Mouse (Mus musculus): ENCODE measurements around the gene Adamtsl1. TPM values are rescaled to one million over a fixed set of nuclear protein-coding genes. Genes with fewer than 3 reads are reported as not detected.

The Adamtsl1 gene
- polyA plus RNA-seq, 1 experiment, result 5.2 TPM

DNA sequence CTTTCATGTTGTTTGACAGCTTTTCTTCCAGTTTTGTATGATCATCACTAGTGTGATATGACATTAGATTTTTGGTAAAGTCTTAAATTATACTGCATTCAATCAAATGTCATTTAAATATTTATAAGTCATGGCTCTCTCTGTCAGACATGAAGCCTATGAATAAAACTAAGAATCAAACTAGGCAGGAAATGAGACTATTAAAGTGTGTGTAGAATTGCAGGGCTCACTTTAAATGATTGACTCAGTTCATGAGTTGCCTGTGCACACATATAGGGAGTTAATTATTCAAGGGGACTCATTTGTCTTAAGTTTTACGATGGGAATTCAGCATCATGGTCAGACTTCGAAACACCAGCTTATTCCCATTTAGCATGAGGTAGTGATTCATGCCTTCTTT is 71.5 kb downstream of the Adamtsl1 start:
- TF ChIP-seq CTCF (conservative IDR thresholded peaks at IDR 0.05; ENCODE audit: insufficient read depth, insufficient read length, low read depth, low read length), result no peak
- no peak for TF ChIP-seq POLR2A (IDR thresholded peaks at IDR 0.05; ENCODE audit: low read depth, low read length)
- Histone ChIP-seq H3K27me3 (replicated peaks; ENCODE audit: control insufficient read depth, insufficient read depth, low read length) (no peaks in the 10 kb centered on the region), H3K36me3 (ENCODE audit: control insufficient read depth, insufficient read depth, low read length) (no peaks in the 10 kb centered on the region), H3K4me3 (ENCODE audit: insufficient read depth, low read depth, low read length) (no peak overlapping the region), H3K27ac (ENCODE audit: insufficient read depth, low read depth, low read length) (no peak overlapping the region), H3K4me1 (ENCODE audit: control insufficient read depth, insufficient read depth, low read length) (no peaks in the 10 kb centered on the region)
- DNase-seq, result no peak
- 48% methylated on average over 2 of the region's 2 CpGs for WGBS

DNA sequence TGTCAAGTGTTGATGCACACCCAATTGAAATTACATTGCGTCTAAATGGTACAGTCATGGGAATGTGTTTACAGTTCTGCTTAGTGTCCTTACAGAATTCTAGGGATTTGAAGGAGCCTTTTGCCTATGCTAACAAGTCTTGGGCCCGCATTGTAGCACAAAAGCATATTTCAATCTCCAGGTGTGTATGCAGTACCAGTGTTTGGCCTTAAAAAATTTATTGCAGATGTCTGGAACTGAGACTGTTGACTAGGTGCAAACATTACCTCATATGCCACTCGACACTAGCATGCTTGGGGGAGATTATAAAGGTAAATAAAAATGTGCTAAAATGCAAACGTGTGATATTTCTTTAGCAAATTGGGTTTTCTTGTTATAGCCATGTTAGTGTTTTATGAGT is 75.0 kb downstream of the Adamtsl1 start:
- Histone ChIP-seq H3K4me1 (ENCODE audit: control insufficient read depth, insufficient read depth, low read length) (no peaks in the 10 kb centered on the region), H3K4me3 (ENCODE audit: insufficient read depth, low read depth, low read length) (no peak overlapping the region), H3K36me3 (ENCODE audit: control insufficient read depth, insufficient read depth, low read length) (no peaks in the 10 kb centered on the region), H3K27ac (ENCODE audit: insufficient read depth, low read depth, low read length) (no peak overlapping the region), H3K27me3 (replicated peaks; ENCODE audit: control insufficient read depth, insufficient read depth, low read length) (no peaks in the 10 kb centered on the region)
- WGBS, result 81% methylated on average over 4 of the region's 4 CpGs
- TF ChIP-seq POLR2A (IDR thresholded peaks at IDR 0.05; ENCODE audit: low read depth, low read length), result no peak
- no peak for TF ChIP-seq CTCF (conservative IDR thresholded peaks at IDR 0.05; ENCODE audit: insufficient read depth, insufficient read length, low read depth, low read length)
- no peak for DNase-seq

DNA sequence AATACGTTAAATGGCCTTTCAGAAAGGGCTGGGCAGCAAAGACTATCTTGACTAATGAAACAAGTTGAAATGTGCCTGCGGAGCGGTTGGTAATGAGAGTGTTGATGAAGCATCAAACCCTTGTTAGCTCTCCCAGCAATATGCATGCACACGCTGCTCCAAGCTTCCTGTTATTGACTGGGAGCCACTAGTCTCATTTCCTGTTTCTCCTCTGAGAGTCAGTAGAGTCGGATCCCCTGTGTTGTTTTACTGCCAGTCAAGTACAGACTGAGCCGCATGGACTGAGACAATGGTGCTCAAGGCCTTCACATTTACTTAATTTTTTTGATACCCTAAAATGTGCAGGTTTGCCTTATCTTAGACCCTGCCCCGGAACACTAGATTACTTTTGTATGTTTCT is 77.1 kb downstream of the Adamtsl1 start:
- no peak for TF ChIP-seq POLR2A (IDR thresholded peaks at IDR 0.05; ENCODE audit: low read depth, low read length)
- no peak for TF ChIP-seq CTCF (conservative IDR thresholded peaks at IDR 0.05; ENCODE audit: insufficient read depth, insufficient read length, low read depth, low read length)
- no peak for DNase-seq

DNA sequence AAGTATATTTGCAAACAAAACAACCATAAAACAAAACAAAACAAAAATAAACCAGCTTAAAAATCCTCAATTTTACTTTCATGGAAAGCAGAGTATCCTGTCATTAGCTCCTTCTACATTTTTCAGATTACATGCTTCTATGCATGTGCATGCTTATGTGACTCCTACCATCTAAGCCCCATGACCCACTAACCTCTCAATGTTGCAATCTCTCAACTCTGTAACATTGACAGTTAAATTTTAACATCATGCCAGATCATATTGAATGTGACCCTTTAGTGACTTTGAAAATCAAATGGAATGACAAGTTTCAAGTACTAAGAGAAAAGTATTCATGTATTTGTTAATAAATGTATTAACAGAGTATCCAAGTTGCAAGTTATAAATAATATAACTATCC is 80.2 kb downstream of the Adamtsl1 start:
- Histone ChIP-seq H3K27me3 (replicated peaks; ENCODE audit: control insufficient read depth, insufficient read depth, low read length) (no peaks in the 10 kb centered on the region), H3K4me1 (ENCODE audit: control insufficient read depth, insufficient read depth, low read length) (no peaks in the 10 kb centered on the region), H3K27ac (ENCODE audit: insufficient read depth, low read depth, low read length) (no peak overlapping the region), H3K36me3 (ENCODE audit: control insufficient read depth, insufficient read depth, low read length) (no peaks in the 10 kb centered on the region), H3K4me3 (ENCODE audit: insufficient read depth, low read depth, low read length) (no peak overlapping the region)
- DNase-seq, result no peak
- TF ChIP-seq CTCF (conservative IDR thresholded peaks at IDR 0.05; ENCODE audit: insufficient read depth, insufficient read length, low read depth, low read length), result no peak

More for the DNA sequence above, 77.1 kb downstream of the Adamtsl1 start:
- Histone ChIP-seq H3K27me3 (replicated peaks; ENCODE audit: control insufficient read depth, insufficient read depth, low read length) (no peaks in the 10 kb centered on the region), H3K4me1 (ENCODE audit: control insufficient read depth, insufficient read depth, low read length) (no peaks in the 10 kb centered on the region), H3K4me3 (ENCODE audit: insufficient read depth, low read depth, low read length) (no peak overlapping the region), H3K27ac (ENCODE audit: insufficient read depth, low read depth, low read length) (no peak overlapping the region), H3K36me3 (ENCODE audit: control insufficient read depth, insufficient read depth, low read length) (no peaks in the 10 kb centered on the region)
- WGBS, result 61% methylated on average over 7 of the region's 7 CpGs

DNA sequence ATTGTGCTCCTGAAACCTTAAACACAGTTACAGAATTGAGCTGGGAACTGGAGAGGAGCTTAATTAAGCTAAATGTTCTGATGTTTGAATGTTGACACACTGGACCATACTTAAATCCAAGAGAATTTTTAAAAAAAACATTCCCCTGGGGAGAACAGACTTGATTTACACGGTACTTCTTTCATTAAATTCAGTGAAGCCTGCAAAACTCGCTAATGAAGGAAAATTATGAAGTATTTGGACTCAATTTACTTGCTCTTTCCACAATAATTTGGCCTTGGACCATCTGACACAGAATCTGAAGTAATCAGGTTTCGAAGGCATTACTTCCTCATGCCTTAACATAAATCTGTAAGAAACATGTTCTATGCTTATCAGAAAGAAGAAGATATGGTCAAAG is 99.4 kb downstream of the Adamtsl1 start:
- Histone ChIP-seq H3K27me3 (replicated peaks; ENCODE audit: control insufficient read depth, insufficient read depth, low read length) (no peaks in the 10 kb centered on the region), H3K4me3 (ENCODE audit: insufficient read depth, low read depth, low read length) (no peak overlapping the region), H3K27ac (ENCODE audit: insufficient read depth, low read depth, low read length) (no peak overlapping the region), H3K4me1 (ENCODE audit: control insufficient read depth, insufficient read depth, low read length) (no peaks in the 10 kb centered on the region), H3K36me3 (ENCODE audit: control insufficient read depth, insufficient read depth, low read length) (no peaks in the 10 kb centered on the region)
- DNase-seq, result no peak
- WGBS, result 54% methylated on average over 3 of the region's 3 CpGs
- TF ChIP-seq POLR2A (IDR thresholded peaks at IDR 0.05; ENCODE audit: low read depth, low read length), result no peak
- no peak for TF ChIP-seq CTCF (conservative IDR thresholded peaks at IDR 0.05; ENCODE audit: insufficient read depth, insufficient read length, low read depth, low read length)

DNA sequence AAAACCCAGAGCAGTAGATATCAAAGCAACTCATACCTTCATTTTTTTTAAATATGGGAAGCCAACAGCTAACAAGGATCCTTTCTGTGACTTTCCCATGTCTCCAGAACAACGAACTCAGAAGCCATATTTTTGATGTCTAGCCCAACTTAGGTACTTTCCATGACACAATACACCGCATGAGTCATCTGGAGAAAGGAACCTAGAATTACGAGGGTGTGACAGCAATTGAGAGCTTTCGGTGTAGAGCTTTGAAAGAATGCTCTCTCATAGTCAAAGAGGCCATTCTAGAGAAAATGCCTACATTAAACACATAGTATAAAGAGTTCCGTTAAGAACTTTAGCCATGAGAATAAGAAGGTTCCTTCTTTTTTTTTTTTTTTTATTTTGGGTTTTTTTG is 104.8 kb downstream of the Adamtsl1 start:
- whole genome bisulfite sequencing, result 88% methylated on average over 5 of the region's 5 CpGs

DNA sequence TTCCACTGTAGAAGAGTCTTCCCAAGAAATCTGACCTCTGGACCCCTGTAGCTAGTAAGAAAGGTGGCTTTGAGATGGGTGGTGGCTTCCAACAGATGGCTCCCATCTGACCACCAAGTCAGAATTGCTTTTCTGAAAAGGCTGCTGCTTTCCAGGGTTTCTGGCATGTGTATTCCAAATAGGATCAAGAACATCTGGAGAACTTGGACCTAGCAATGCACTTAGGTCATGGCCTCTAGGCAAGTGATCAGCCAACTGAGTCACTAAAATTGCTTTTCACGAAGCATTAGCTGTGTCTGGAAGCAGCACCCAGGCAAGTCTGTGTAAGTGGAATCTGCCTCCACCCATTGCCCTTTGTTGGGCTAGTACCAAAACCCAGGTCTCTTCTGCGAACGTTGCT is 105.3 kb downstream of the Adamtsl1 start:
- no peak overlapping the region for H3K27ac ChIP-seq (ENCODE audit: insufficient read depth, low read depth, low read length)
- no peaks in the 10 kb centered on the region for H3K36me3 ChIP-seq (ENCODE audit: control insufficient read depth, insufficient read depth, low read length)
- no peaks in the 10 kb centered on the region for H3K4me1 ChIP-seq (ENCODE audit: control insufficient read depth, insufficient read depth, low read length)
- H3K27me3 ChIP-seq (replicated peaks; ENCODE audit: control insufficient read depth, insufficient read depth, low read length), result no peaks in the 10 kb centered on the region
- WGBS, result 65% methylated on average over 3 of the region's 3 CpGs
- TF ChIP-seq POLR2A (IDR thresholded peaks at IDR 0.05; ENCODE audit: low read depth, low read length) (no peak), CTCF (conservative IDR thresholded peaks at IDR 0.05; ENCODE audit: insufficient read depth, insufficient read length, low read depth, low read length) (no peak)
- DNase-seq, result no peak
- H3K4me3 ChIP-seq (ENCODE audit: insufficient read depth, low read depth, low read length), result no peak overlapping the region

More for the DNA sequence above, 104.8 kb downstream of the Adamtsl1 start:
- TF ChIP-seq POLR2A (IDR thresholded peaks at IDR 0.05; ENCODE audit: low read depth, low read length), result no peak
- no peak for TF ChIP-seq CTCF (conservative IDR thresholded peaks at IDR 0.05; ENCODE audit: insufficient read depth, insufficient read length, low read depth, low read length)
- no peaks in the 10 kb centered on the region for H3K4me1 ChIP-seq (ENCODE audit: control insufficient read depth, insufficient read depth, low read length)
- DNase-seq, result no peak
- H3K36me3 ChIP-seq (ENCODE audit: control insufficient read depth, insufficient read depth, low read length), result no peaks in the 10 kb centered on the region
- no peaks in the 10 kb centered on the region for H3K27me3 ChIP-seq (replicated peaks; ENCODE audit: control insufficient read depth, insufficient read depth, low read length)
- no peak overlapping the region for H3K27ac ChIP-seq (ENCODE audit: insufficient read depth, low read depth, low read length)
- no peak overlapping the region for H3K4me3 ChIP-seq (ENCODE audit: insufficient read depth, low read depth, low read length)

DNA sequence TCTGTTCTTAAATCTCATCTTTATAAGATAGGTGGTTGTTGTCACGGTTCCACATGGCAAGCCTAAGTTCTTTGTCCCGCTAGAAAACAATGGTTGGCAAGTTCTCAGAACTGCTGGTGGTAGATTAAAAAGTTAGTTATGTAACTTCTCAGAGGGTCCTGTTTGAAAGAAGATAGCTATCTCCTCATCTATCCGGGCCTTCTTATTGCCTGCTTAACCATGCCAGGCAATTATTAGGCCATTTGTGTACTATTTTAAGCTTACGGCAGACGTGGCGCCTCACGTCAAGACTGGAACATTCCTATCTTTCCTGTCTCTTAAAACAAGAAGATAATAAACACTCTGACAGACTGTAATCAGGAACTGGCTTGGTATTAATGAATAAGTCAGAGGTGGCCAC is 115.4 kb downstream of the Adamtsl1 start:
- Histone ChIP-seq H3K27ac (ENCODE audit: insufficient read depth, low read depth, low read length) (no peak overlapping the region), H3K36me3 (ENCODE audit: control insufficient read depth, insufficient read depth, low read length) (no peaks in the 10 kb centered on the region), H3K4me3 (ENCODE audit: insufficient read depth, low read depth, low read length) (no peak overlapping the region), H3K4me1 (ENCODE audit: control insufficient read depth, insufficient read depth, low read length) (no peaks in the 10 kb centered on the region), H3K27me3 (replicated peaks; ENCODE audit: control insufficient read depth, insufficient read depth, low read length) (no peaks in the 10 kb centered on the region)
- DNase-seq, result no peak
- TF ChIP-seq CTCF (conservative IDR thresholded peaks at IDR 0.05; ENCODE audit: insufficient read depth, insufficient read length, low read depth, low read length) (no peak), POLR2A (IDR thresholded peaks at IDR 0.05; ENCODE audit: low read depth, low read length) (no peak)
- WGBS, result 74% methylated on average over 7 of the region's 7 CpGs

Measured in kidney, adult 2 months (tissue).